8 mouse cellular contexts compared by ENCODE assay signal in the genomic region with DNA sequence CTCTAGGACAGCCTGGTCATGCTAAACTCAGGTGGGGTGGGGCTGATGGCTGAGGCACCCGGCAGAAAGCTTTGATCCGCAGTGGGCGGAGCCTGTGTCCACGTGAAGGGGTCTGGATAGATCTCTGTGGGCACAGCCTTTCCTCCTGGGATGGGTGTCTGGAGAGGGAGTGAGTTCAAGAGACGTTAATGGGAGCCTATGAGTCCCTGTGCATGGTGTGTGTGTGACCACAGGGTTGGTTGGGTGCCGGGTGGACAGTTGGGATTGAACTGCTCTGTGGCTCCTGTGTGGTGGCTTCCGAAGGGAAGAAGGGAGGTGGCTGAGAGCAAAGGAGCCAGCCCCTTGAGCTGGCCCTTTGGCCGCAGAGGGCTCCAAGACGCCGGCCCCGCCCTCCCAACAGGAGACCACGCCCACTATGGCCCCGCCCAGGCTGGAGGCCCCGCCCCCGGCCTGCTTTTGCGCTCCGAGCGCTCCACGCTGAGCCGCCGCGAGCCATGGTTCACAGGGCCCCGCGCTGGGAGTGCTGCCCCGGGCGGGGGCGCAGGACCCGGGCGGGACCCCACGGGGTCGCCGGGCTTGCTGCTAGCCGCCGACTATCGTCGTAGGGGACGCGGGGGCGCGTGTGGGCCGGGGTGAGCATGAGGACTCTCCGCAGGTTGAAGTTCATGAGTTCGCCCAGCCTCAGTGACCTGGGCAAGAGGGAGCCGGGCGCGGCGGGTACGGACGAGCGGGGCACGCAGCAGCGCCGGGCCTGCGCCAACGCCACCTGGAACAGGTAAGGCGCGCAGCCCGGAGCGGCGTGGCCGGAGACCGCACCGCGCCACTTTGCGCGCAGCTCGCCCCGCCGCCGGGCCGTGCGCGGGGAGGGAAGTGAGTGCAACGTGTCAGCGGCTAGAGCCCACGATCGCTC. TPM values are rescaled to one million over a fixed set of nuclear protein-coding genes. Genes with fewer than 3 reads are reported as not detected.
A peak's percentile ranks its signal among the peaks of the same experiment; 100 is the strongest.
DNase-seq lines count a peak whose midpoint lies in the region; ATAC-seq and TF ChIP-seq lines count a peak whose summit lies in the region.

No protein-coding gene starts in this region.

- TF ChIP-seq POLR2A in CH12.LX (IDR thresholded peaks at IDR 0.05; ENCODE audit: low read depth, low read length) = peak; percentile 80

- TF ChIP-seq CTCF in CH12.LX (conservative IDR thresholded peaks at IDR 0.05 in 1 of 2, IDR thresholded peaks at IDR 0.05 in 1 of 2; ENCODE audit: low read depth in 2 of 2, low read length in 2 of 2) = no peak
- TF ChIP-seq CTCF in heart, postnatal 0 days (IDR thresholded peaks at IDR 0.05; ENCODE audit: low read depth) = no peak

- no peaks in the 10 kb centered on the region for H3K27me3 ChIP-seq in CH12.LX (replicated peaks)
- peaks cover 53% of the 10 kb centered on the region for H3K27me3 ChIP-seq in forebrain, embryonic 10.5 days (ENCODE audit: poor library complexity, severe bottlenecking)
- peaks cover 7% of the 10 kb centered on the region; the same call in 1 of the 2 replicates for H3K27me3 ChIP-seq in heart, postnatal 0 days (ENCODE audit: control insufficient read depth, insufficient read depth, low read length)

- peaks cover 37% of the 10 kb centered on the region for H3K79me2 ChIP-seq in CH12.LX (replicated peaks; ENCODE audit: control insufficient read depth, extremely low read depth, insufficient read depth, poor library complexity, severe bottlenecking)

- peak overlapping the region; percentile 29 for H3K27ac ChIP-seq in CH12.LX (ENCODE audit: insufficient read depth, low read depth)
- H3K27ac ChIP-seq in forebrain, embryonic 10.5 days = peak overlapping the region; percentile 83
- H3K27ac ChIP-seq in heart, postnatal 0 days (ENCODE audit: low read depth) = peak overlapping the region; percentile 79

- ATAC-seq in heart, postnatal 0 days (ENCODE audit: insufficient read depth, low read depth) = peak; percentile 78

- TF ChIP-seq RAD21 in CH12.LX (IDR thresholded peaks at IDR 0.05; ENCODE audit: low read depth, low read length) = no peak

- H3K36me3 ChIP-seq in CH12.LX (replicated peaks in 1 of 2; ENCODE audit: control insufficient read depth in 1 of 2, insufficient read depth in 1 of 2, low read length in 1 of 2) = peaks cover 0 to 3% of the 10 kb centered on the region in 2 experiments
- no peaks in the 10 kb centered on the region for H3K36me3 ChIP-seq in forebrain, embryonic 10.5 days (replicated peaks)
- no peaks in the 10 kb centered on the region for H3K36me3 ChIP-seq in heart, postnatal 0 days (replicated peaks; ENCODE audit: control insufficient read depth, insufficient read depth, low read length)

- in situ Hi-C loops in CH12.LX (cut with MboI; ENCODE audit: low pct_ligation_motif_present, low pct_unique_long_range_greater_than_20kb, low sequenced_read_pairs) = no loop called here

- H3K9ac ChIP-seq in CH12.LX (ENCODE audit: insufficient read depth, low read depth) = peak overlapping the region; percentile 63
- peak overlapping the region; percentile 86 for H3K9ac ChIP-seq in heart, postnatal 0 days (replicated peaks; ENCODE audit: low read depth, low read length)

- H3K4me2 ChIP-seq in CH12.LX (ENCODE audit: insufficient read depth, low read depth, poor library complexity, severe bottlenecking) = peak overlapping the region; percentile 58
- peak overlapping the region; percentile 98 for H3K4me2 ChIP-seq in heart, postnatal 0 days (ENCODE audit: low read depth, low read length)

- dilution Hi-C loops in CH12.LX (cut with MboI; ENCODE audit: extremely low pct_ligation_motif_present, extremely low pct_unique_long_range_greater_than_20kb, low sequenced_read_pairs) = no loop called here

- under 1% methylated on average over 77 of the region's 77 CpGs for WGBS in forebrain, embryonic 10.5 days
- 1% methylated on average over 49 of the region's 77 CpGs for WGBS in heart, postnatal 0 days

- peaks cover 2% of the 10 kb centered on the region for H3K9me3 ChIP-seq in CH12.LX (replicated peaks; ENCODE audit: low read length)
- H3K9me3 ChIP-seq in forebrain, embryonic 10.5 days = no peaks in the 10 kb centered on the region
- H3K9me3 ChIP-seq in heart, postnatal 0 days (replicated peaks; ENCODE audit: control insufficient read depth, low read length) = no peaks in the 10 kb centered on the region

- no peak for TF ChIP-seq EP300 in CH12.LX (IDR thresholded peaks at IDR 0.05; ENCODE audit: low read length)
- no peak for TF ChIP-seq EP300 in heart, postnatal 0 days (IDR thresholded peaks at IDR 0.05; ENCODE audit: low read depth)

- H3K4me1 ChIP-seq in CH12.LX (ENCODE audit: control insufficient read depth in 1 of 2, insufficient read depth in 2 of 2) = peaks cover 25 to 41% of the 10 kb centered on the region in 2 experiments
- H3K4me1 ChIP-seq in forebrain, embryonic 10.5 days = peaks cover 67% of the 10 kb centered on the region
- H3K4me1 ChIP-seq in heart, postnatal 0 days (ENCODE audit: control insufficient read depth, insufficient read depth) = peaks cover 4% of the 10 kb centered on the region

- H3K4me3 ChIP-seq in CH12.LX (replicated peaks in 1 of 3; ENCODE audit: low read depth in 2 of 3, low read length in 2 of 3, poor library complexity in 1 of 3) = peak overlapping the region; percentile 74 to 93 (median 92)
- peak overlapping the region; percentile 80 for H3K4me3 ChIP-seq in forebrain, embryonic 10.5 days
- H3K4me3 ChIP-seq in heart, postnatal 0 days (ENCODE audit: low read depth, low read length) = peak overlapping the region; percentile 81

- DNase-seq in CH12.LX (ENCODE audit: extremely low read depth) = peak; percentile 78
- peak; percentile 66 for DNase-seq in adrenal gland, adult 8-10 months
- DNase-seq in forebrain, embryonic 10.5 days (ENCODE audit: extremely low spot score, low spot score) = peak; percentile 92
- no peak for DNase-seq in heart, postnatal 0 days (ENCODE audit: low spot score)
- DNase-seq in kidney, postnatal 25 days = peak; percentile 92 to 93
- DNase-seq in lung, postnatal 25 days (ENCODE audit: low spot score) = peak; percentile 88
- peak; percentile 83 for DNase-seq in retina, postnatal 1 day
- DNase-seq in urinary bladder, postnatal 10 days (ENCODE audit: low spot score) = peak; percentile 66

TF ChIP-seq in CH12.LX, 34 proteins besides CTCF, POLR2A, EP300 and RAD21:
- no peak for TF ChIP-seq RCOR1 (conservative IDR thresholded peaks at IDR 0.05; ENCODE audit: low read depth, low read length)
- TF ChIP-seq NELFE (IDR thresholded peaks at IDR 0.05; ENCODE audit: low read depth, low read length) = peak; percentile 61; the same call in 1 of the 2 replicates
- 0 out of 2 replicates have a peak, but pooled peaks have one; percentile 8 for TF ChIP-seq ELF1 (IDR thresholded peaks at IDR 0.05; ENCODE audit: low read depth, low read length)
- no peak for TF ChIP-seq CHD2 (IDR thresholded peaks at IDR 0.05; ENCODE audit: low read length)
- peak; percentile 34; the same call in 1 of the 2 replicates for TF ChIP-seq TCF12 (IDR thresholded peaks at IDR 0.05; ENCODE audit: low read depth, low read length)
- TF ChIP-seq NRF1 (IDR thresholded peaks at IDR 0.05; ENCODE audit: low read depth, low read length) = no peak
- peak; percentile 78; the same call in 1 of the 2 replicates for TF ChIP-seq UBTF (IDR thresholded peaks at IDR 0.05; ENCODE audit: low read depth, low read length)
- 0 out of 2 replicates have a peak, but pooled peaks have one; percentile 29 for TF ChIP-seq ZMIZ1 (IDR thresholded peaks at IDR 0.05; ENCODE audit: low read depth, low read length)
- TF ChIP-seq MXI1 (IDR thresholded peaks at IDR 0.05; ENCODE audit: low read depth, low read length) = peak; percentile 53; the same call in 1 of the 2 replicates
- TF ChIP-seq HCFC1 (IDR thresholded peaks at IDR 0.05; ENCODE audit: low read depth, low read length) = no peak
- TF ChIP-seq SIN3A (IDR thresholded peaks at IDR 0.05; ENCODE audit: low read length) = peak; percentile 16; the same call in 1 of the 2 replicates
- TF ChIP-seq BHLHE40 (IDR thresholded peaks at IDR 0.05; ENCODE audit: low read depth, low read length) = peak; percentile 50
- 0 out of 2 replicates have a peak, but pooled peaks have one; percentile 25 for TF ChIP-seq USF2 (conservative IDR thresholded peaks at IDR 0.05; ENCODE audit: low read depth, low read length)
- TF ChIP-seq MYC (IDR thresholded peaks at IDR 0.05; ENCODE audit: low read depth, low read length) = 0 out of 2 replicates have a peak, but pooled peaks have one; percentile 53
- 0 out of 2 replicates have a peak, but pooled peaks have one; percentile 9 for TF ChIP-seq IRF4 (IDR thresholded peaks at IDR 0.05; ENCODE audit: low read depth, low read length)
- peak; percentile 55 for TF ChIP-seq USF1 (IDR thresholded peaks at IDR 0.05; ENCODE audit: low read depth, low read length)
- no peak for TF ChIP-seq SMC3 (IDR thresholded peaks at IDR 0.05; ENCODE audit: low read depth, low read length)
- no peak for TF ChIP-seq E2F4 (IDR thresholded peaks at IDR 0.05; ENCODE audit: insufficient replicate concordance, low read depth, low read length)

RNA-seq across cellular contexts. Expression of a gene that starts 11.4 kb away (rescaled TPM):
- total RNA-seq in CH12.LX (2012; rRNA removed) = 19.7 and 28.5 TPM in 2 replicates
- 10.4 and 11.6 TPM in 2 replicates for total RNA-seq in CH12.LX (2014; rRNA removed)
- 58.2 and 68.2 TPM in 2 replicates for polyA plus RNA-seq in CH12.LX (2012; ENCODE audit: insufficient read length, low read depth)
- total RNA-seq in adrenal gland, adult 8-10 months (2022) = 1 to 10 TPM; 4.8 to 8.3 (median 6.0) TPM
- 14.1 and 14.3 TPM in 2 replicates for polyA plus RNA-seq in forebrain, embryonic 10.5 days (2016; fragmentation: Nextera tagmentation; extraction: Ambion mirVana)
- total RNA-seq in heart, postnatal 0 days (2014; rRNA removed; ENCODE audit: low replicate concordance) = 7.3 and 14.8 TPM in 2 replicates
- polyA plus RNA-seq in heart, postnatal 0 days (2015; fragmentation: Nextera tagmentation; extraction: Ambion mirVana) = 5.6 and 6.5 TPM in 2 replicates

RNA-seq across cellular contexts. Expression of a gene that starts 39.1 kb away (rescaled TPM):
- total RNA-seq in CH12.LX (2012; rRNA removed) (0.08 TPM in 1 of 2 replicates, not detected in the other), CH12.LX (2014; rRNA removed) (not detected in 2 replicates)
- not detected in 2 replicates for polyA plus RNA-seq in CH12.LX (2012; ENCODE audit: insufficient read length, low read depth)
- total RNA-seq in adrenal gland, adult 8-10 months (2022) = 1 to 10 TPM in 3 of 4 experiments, under 1 TPM in 1; 0.64 to 2.6 (median 1.9) TPM
- 2.1 and 2.2 TPM in 2 replicates for polyA plus RNA-seq in forebrain, embryonic 10.5 days (2016; fragmentation: Nextera tagmentation; extraction: Ambion mirVana)
- total RNA-seq in heart, postnatal 0 days (2014; rRNA removed; ENCODE audit: low replicate concordance) = 3.7 TPM in 1 of 2 replicates, not detected in the other
- 1.2 and 1.3 TPM in 2 replicates for polyA plus RNA-seq in heart, postnatal 0 days (2015; fragmentation: Nextera tagmentation; extraction: Ambion mirVana)

Comparison
In these comparisons a context has a peak if more than half of its experiments do, and no peak if none do; other contexts are left out.
1. H3K27ac ChIP-seq: peak in every context shown above with its lines; median percentile 83 in forebrain, embryonic 10.5 days; 79 in heart, postnatal 0 days; 29 in CH12.LX.